Mouse (Mus musculus) midbrain, embryonic 15.5 days (tissue): ENCODE results near the gene Als2. TPM values are rescaled to one million over a fixed set of nuclear protein-coding genes. Genes with fewer than 3 reads are reported as not detected.

Experiments used
- ATAC-seq: fragments of 200-750 bp; cut with Nextera tagmentation; replicated peaks from 2 replicates; pipeline ENCODE4 v1.8.0; 2017; ENCODE audit warnings: moderate TSS enrichment
- H3K27ac ChIP-seq: fragments of 300-500 bp; sonication (generic); 2 replicates; pipeline ENCODE4 v1.5.1; 2015; ENCODE audit warnings: mild to moderate bottlenecking, inconsistent platforms
- H3K27me3 ChIP-seq: fragments of 300-500 bp; sonication (generic); replicated peaks from 2 replicates; pipeline ENCODE4 v1.6.1; 2015; ENCODE audit warnings: inconsistent platforms
- H3K36me3 ChIP-seq: fragments of 300-500 bp; sonication (generic); replicated peaks from 2 replicates; pipeline ENCODE4 v1.6.1; 2015; ENCODE audit warnings: inconsistent platforms
- H3K4me1 ChIP-seq: fragments of 300-500 bp; sonication (generic); 2 replicates; pipeline ENCODE4 v1.6.1; 2015; ENCODE audit warnings: inconsistent platforms
- H3K4me2 ChIP-seq: fragments of 300-500 bp; sonication (generic); 2 replicates; pipeline ENCODE4 v1.6.1; 2015; ENCODE audit warnings: inconsistent platforms, mild to moderate bottlenecking, moderate library complexity
- H3K4me3 ChIP-seq: fragments of 300-500 bp; sonication (generic); 2 replicates; pipeline ENCODE4 v1.5.1; 2015; ENCODE audit warnings: mild to moderate bottlenecking, inconsistent platforms
- H3K9ac ChIP-seq: fragments of 300-500 bp; sonication (generic); 2 replicates; pipeline ENCODE4 v1.6.1; 2015; ENCODE audit warnings: mild to moderate bottlenecking, inconsistent platforms
- H3K9me3 ChIP-seq: fragments of 300-500 bp; sonication (generic); 2 replicates; pipeline ENCODE4 v1.6.1; 2016; ENCODE audit warnings: inconsistent platforms
- WGBS: fragments of 180-500 bp; shearing (Covaris S2); methylation state at CpG from one replicate; pipeline ENCODE4 v1.1.7; 2015; ENCODE audit warnings: mixed read lengths; 5-methylcytosine and 5-hydroxymethylcytosine counted together
- polyA plus RNA-seq: library from polyadenylated mRNA; unstranded; fragments of >200 nt; fragmentation: Nextera tagmentation; extraction: Ambion mirVana; gene quantifications from 2 replicates; pipeline ENCODE4 v1.2.1, GENCODE M21; 2015

Als2 gene
- polyA plus RNA-seq, 1 experiment from 2014 or later, result 23.1 TPM

DNA sequence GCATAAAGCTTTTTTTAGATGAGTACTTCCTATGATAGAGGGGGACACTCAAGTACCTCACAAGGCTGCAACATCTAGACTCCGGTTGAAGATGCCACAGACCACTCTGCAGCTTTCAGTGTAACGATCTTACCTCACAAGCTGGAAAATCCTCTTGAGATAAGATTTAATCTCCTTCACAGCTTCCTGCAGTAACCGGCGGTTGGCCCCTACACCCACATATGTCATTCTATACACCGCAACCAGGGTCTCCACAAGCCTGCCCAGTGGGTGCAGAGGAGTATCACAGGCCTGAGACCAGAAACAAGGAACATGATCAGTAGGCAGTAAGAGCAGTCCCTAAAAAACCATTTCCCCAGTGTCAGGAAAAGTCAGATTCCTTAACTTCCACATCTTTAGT is 64.0 kb downstream of the Als2 start:
- H3K9ac ChIP-seq, result no peak overlapping the region
- peaks cover 26% of the 10 kb centered on the region for H3K36me3 ChIP-seq
- no peaks in the 10 kb centered on the region for H3K4me1 ChIP-seq
- WGBS, result 90% methylated on average over 5 of the region's 5 CpGs
- no peaks in the 10 kb centered on the region for H3K9me3 ChIP-seq
- ATAC-seq, result no peak
- H3K27ac ChIP-seq, result no peak overlapping the region
- H3K4me2 ChIP-seq, result no peak overlapping the region
- H3K27me3 ChIP-seq, result no peaks in the 10 kb centered on the region
- H3K4me3 ChIP-seq, result no peak overlapping the region

DNA sequence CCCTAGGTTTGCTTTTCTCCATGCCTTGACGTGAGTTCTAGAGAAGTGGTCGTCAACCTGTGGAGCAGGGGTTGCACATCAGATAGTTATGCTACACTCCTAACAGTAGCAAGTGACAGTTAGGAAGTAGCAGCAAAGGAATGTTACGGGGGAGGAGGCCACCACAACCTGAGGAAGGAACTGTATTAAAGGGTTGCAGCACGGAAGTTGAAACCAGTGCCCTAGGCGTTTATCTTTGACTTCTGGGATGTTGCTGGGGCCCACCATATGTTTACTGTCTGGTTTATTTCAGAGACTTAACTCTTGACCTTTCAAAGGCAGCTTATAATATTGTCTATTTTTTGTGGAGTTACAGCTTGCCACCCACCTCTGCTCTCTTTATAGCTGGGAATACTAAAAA is 65.2 kb downstream of the Als2 start:
- ATAC-seq, result no peak
- H3K4me1 ChIP-seq, result no peaks in the 10 kb centered on the region
- no peak overlapping the region for H3K4me2 ChIP-seq
- no peak overlapping the region for H3K4me3 ChIP-seq
- no peaks in the 10 kb centered on the region for H3K9me3 ChIP-seq
- WGBS, result 87% methylated on average over 5 of the region's 5 CpGs
- H3K27ac ChIP-seq, result no peak overlapping the region
- no peaks in the 10 kb centered on the region for H3K27me3 ChIP-seq
- no peak overlapping the region for H3K9ac ChIP-seq
- H3K36me3 ChIP-seq, result peaks cover 31% of the 10 kb centered on the region

DNA sequence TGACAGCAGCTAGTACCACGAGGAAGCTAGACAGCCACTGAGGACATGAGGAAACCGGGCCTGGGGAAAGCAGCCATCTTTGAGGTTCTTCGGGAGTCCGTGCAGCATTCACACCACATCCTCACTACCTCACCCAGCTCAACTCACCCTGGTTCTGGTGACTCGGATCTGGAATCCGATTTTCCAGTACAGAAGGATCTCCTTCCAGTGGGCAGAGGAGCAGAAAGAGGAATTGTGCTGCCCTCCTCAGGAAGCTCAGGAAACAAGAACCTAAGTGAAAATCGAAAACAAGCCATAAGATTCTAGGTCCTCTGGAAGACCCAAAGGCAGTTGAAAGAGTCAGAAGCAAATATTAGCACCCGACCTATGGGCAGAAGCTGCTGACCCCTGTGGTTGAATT is 66.7 kb downstream of the Als2 start:
- Histone ChIP-seq H3K4me1 (no peaks in the 10 kb centered on the region), H3K9ac (no peak overlapping the region), H3K27me3 (no peaks in the 10 kb centered on the region), H3K4me2 (no peak overlapping the region), H3K9me3 (no peaks in the 10 kb centered on the region), H3K36me3 (peaks cover 35% of the 10 kb centered on the region), H3K27ac (no peak overlapping the region), H3K4me3 (no peak overlapping the region)
- WGBS, result 76% methylated on average over 8 of the region's 8 CpGs
- ATAC-seq, result no peak

DNA sequence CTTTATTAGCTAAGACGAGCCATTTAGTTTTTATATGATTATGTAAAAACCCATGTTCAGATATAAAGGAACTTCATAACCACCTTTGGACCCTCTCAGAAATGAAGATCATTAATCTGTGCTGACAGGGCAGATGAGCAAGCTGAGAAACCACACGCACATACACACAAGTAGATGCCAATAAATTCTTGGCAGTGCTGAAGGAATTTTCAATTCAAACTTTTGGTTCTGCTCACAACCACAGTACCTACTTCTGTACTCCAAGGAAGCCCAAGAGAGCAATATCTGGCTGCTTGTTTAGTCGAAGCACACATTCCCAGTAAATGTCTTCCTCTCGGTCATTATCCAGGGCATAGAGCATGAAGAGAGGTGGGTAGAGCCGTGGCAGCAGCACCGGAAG is 67.4 kb downstream of the Als2 start:
- no peak overlapping the region for H3K9ac ChIP-seq
- no peaks in the 10 kb centered on the region for H3K27me3 ChIP-seq
- no peak overlapping the region for H3K4me2 ChIP-seq
- WGBS, result 94% methylated on average over 6 of the region's 6 CpGs
- no peak for ATAC-seq
- H3K36me3 ChIP-seq, result peaks cover 35% of the 10 kb centered on the region
- H3K27ac ChIP-seq, result no peak overlapping the region
- no peaks in the 10 kb centered on the region for H3K4me1 ChIP-seq
- no peak overlapping the region for H3K4me3 ChIP-seq
- H3K9me3 ChIP-seq, result no peaks in the 10 kb centered on the region

DNA sequence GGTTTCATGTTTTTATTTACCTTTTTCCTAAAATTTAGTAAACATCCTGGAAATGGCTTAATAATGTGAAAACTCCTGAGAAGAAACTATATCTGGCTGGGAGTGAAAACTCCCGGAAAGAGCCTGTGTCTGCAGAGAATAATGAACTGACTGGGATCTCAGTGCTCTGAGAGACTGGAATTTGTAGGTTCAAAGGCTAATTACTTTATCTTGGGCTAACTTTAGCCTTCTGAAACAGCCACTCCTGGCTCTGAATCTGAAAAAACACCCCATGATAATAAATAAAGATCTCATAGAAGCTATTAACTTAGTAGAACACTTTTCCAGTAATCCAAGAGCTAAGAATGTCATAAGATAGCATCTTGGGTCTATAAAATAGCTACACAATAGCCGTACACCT is 68.5 kb downstream of the Als2 start:
- H3K4me2 ChIP-seq, result no peak overlapping the region
- H3K4me3 ChIP-seq, result no peak overlapping the region
- no peak for ATAC-seq
- H3K27ac ChIP-seq, result no peak overlapping the region
- H3K9me3 ChIP-seq, result no peaks in the 10 kb centered on the region
- whole genome bisulfite sequencing, result 96% methylated on average over 2 of the region's 2 CpGs
- H3K4me1 ChIP-seq, result no peaks in the 10 kb centered on the region
- no peaks in the 10 kb centered on the region for H3K27me3 ChIP-seq
- H3K9ac ChIP-seq, result no peak overlapping the region
- peaks cover 35% of the 10 kb centered on the region for H3K36me3 ChIP-seq

DNA sequence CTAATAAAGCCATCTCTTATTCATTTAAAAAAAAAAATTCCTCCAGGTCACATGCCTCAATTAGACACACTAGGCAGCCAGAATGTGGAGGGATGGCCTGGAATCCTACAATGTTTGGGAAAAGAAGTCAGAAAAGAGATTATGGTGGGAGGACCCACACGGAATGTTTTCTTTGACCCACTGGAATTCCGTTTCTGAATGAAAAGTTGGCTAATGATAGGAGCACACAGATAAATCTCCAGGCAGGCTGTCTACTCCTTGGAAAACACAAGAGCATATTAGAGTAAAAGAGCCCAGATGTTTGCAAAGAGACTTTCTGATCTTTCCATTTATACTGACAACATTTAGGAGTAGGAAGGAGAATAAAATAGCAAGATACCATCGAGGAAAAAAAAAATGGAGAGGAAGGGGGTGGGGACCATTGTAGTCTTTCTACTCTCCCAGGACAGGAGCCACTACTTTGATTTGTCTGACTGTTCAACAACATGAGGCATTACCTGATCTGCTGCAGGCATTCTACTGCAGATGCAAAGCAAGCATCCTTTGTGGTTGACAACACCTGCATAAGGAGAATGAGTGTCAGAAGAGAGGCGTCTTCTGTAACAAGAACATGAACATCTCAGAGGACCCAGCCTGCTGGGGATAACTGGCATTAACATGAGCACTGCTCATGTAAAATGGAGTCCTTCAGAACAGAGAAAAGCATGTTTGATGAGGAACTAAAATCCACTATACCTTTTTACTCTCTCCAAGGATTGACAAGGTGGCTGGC is 69.2 kb downstream of the Als2 start:
- no peak for ATAC-seq
- no peak overlapping the region for H3K27ac ChIP-seq
- H3K27me3 ChIP-seq, result no peaks in the 10 kb centered on the region
- 84% methylated on average over 4 of the region's 4 CpGs for WGBS
- peaks cover 35% of the 10 kb centered on the region for H3K36me3 ChIP-seq
- H3K4me1 ChIP-seq, result peaks cover 6% of the 10 kb centered on the region; the same call in 1 of the 2 replicates
- no peak overlapping the region for H3K9ac ChIP-seq
- H3K9me3 ChIP-seq, result no peaks in the 10 kb centered on the region
- H3K4me2 ChIP-seq, result no peak overlapping the region
- no peak overlapping the region for H3K4me3 ChIP-seq

DNA sequence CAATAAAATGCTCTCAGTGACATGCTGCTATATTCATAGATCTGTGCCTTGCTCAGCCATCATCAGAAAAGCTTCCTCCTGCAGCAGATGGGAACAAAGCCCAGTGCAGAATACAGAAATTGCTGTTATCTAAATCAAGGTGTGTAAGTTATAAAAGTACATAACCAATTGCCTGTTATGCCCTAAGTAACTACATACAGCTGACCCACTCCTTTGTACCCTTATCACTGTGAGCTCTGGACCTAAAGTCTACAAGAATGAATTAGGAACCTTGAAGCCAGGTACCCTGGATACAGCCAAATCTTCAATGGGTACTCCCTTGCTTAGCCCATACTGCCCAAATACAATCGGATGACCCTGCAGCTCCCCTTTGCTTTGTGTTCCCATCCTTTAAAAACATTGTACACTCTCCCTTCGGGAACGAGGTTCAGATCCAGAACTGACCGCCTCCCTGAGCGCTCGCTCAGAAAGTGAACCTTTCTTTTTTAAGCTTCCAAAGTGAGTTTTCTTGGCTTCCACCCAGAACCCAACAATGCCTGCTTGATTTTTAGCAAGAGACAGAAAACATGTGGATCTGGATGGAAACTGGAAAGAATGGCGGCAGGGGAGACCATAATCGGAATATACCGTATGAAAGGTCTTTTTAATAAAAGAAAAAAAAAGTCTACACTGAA is 70.7 kb downstream of the Als2 start:
- no peaks in the 10 kb centered on the region for H3K9me3 ChIP-seq
- peaks cover 6% of the 10 kb centered on the region; the same call in 1 of the 2 replicates for H3K4me1 ChIP-seq
- H3K9ac ChIP-seq, result no peak overlapping the region
- 88% methylated on average over 9 of the region's 9 CpGs for WGBS
- H3K36me3 ChIP-seq, result peaks cover 23% of the 10 kb centered on the region
- H3K27ac ChIP-seq, result no peak overlapping the region
- no peak for ATAC-seq
- H3K27me3 ChIP-seq, result no peaks in the 10 kb centered on the region
- no peak overlapping the region for H3K4me2 ChIP-seq
- no peak overlapping the region for H3K4me3 ChIP-seq

DNA sequence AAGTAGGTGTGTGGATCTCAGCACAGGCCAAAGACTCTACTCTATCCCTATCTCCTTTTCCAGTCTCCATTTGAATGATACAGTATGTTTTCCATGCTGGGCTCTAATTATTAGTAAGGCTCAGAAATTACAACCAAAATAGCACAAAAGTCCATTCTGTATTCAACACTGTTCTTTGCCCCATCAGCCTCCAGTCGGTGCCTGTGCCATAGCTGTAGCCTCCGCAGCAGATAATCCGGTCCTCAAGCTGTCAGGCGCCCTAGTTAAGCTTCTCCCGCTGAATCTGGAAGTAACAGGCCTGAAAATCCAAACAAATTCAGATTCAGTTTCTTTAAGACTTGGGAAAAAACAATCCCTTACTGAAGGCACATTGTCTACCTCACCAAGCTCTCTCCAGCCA is 73.1 kb downstream of the Als2 start:
- no peak overlapping the region for H3K4me3 ChIP-seq
- 24% methylated on average over 5 of the region's 5 CpGs for WGBS
- H3K27ac ChIP-seq, result no peak overlapping the region
- no peaks in the 10 kb centered on the region for H3K27me3 ChIP-seq
- no peak overlapping the region for H3K9ac ChIP-seq
- no peak for ATAC-seq
- peaks cover 6% of the 10 kb centered on the region; the same call in 1 of the 2 replicates for H3K4me1 ChIP-seq
- no peak overlapping the region for H3K4me2 ChIP-seq
- H3K36me3 ChIP-seq, result peaks cover 18% of the 10 kb centered on the region
- H3K9me3 ChIP-seq, result no peaks in the 10 kb centered on the region

DNA sequence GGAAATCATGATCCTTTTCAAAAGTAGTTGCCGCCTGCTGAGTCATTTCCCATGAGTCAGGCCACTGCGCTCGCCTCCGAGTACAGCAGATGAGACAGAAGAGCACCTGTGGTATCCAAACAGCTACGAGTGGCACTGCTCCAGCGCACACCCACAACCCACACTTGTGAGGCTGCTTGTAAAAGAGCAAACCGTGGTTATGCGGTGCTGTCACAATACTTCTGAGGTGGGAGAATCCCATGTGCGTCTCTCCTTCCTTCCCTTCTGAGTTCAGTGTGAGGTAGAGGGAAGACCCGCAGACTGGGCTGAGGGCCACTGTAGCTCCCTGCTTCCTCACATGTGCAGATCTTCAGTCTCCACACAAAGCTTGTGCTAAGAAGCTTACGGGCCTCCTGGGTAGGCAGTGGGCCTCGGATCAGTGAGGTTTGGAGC is 74.0 kb downstream of the Als2 start, which contains the start of gene Mpp4:
TSS of gene Mpp4 (minus strand) at position 360 of the 432 bp plus-strand sequence.
- no peak for ATAC-seq
- WGBS, result 25% methylated on average over 12 of the region's 12 CpGs
- no peaks in the 10 kb centered on the region for H3K27me3 ChIP-seq

DNA sequence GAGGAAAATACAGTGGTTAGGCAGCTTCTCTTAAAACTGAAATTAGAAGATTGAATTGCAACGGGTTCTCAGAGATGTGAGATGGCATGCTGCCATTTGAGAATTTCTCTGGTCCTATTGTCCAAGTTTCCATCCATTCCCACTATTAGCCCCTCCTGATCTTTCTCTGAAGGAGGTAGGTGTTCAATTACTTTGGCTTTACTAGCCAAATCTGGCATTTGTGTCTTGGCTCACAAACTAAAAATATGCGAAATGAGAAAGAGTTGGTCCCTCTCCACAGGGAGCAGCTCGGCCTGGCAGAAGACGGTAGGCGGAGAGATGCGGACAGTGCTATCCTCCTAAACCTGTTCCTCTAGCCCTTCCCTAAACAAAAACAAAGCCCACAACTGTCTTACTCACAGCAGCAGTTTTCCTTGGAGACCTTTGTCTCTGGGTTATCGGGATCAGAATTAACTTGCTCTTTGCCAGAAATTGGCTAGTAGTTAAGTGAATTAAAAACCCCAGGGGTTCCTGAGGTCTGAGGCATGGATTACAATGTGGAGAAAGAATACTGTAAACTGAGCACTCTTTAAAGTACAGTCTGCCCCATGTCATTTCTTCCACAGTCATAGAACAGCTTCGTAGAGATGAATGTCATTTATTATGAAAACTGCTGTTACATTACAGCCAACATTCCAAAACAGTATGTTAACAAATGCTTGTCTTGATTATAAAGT is 74.6 kb downstream of the Als2 start:
- Histone ChIP-seq H3K4me2 (no peak overlapping the region), H3K9ac (no peak overlapping the region), H3K4me3 (no peak overlapping the region), H3K27ac (no peak overlapping the region), H3K9me3 (no peaks in the 10 kb centered on the region), H3K36me3 (peaks cover 13% of the 10 kb centered on the region), H3K4me1 (peaks cover 6% of the 10 kb centered on the region; the same call in 1 of the 2 replicates), H3K27me3 (no peaks in the 10 kb centered on the region)
- ATAC-seq, result no peak
- WGBS, result 39% methylated on average over 8 of the region's 8 CpGs

More for the DNA sequence above, 74.0 kb downstream of the Als2 start, which contains the start of gene Mpp4:
- Histone ChIP-seq H3K9ac (no peak within 1 kb of the TSS), H3K9me3 (no peaks in the 10 kb centered on the region), H3K4me2 (no peak within 1 kb of the TSS), H3K4me1 (peaks cover 6% of the 10 kb centered on the region; the same call in 1 of the 2 replicates), H3K36me3 (peaks cover 18% of the 10 kb centered on the region), H3K27ac (no peak within 1 kb of the TSS), H3K4me3 (no peak within 1 kb of the TSS)

DNA sequence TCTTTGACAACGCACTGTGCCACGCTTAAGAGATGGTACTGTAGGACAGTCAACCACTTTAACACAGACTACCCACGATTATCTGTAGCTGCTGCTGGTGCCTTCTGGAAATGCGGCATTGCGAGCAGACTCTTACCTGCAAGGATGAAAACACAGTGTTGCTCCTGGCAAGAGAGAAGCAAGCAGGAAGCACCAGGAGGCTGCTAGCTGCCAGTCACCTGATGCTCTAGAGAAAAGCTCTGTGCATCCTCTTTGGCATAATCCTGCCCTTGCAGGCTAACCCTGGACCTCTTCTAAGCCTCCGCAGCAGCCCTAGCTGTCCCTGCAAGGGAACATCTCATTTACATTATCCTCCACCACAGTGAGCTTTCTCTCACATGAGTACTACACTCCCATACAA is 75.6 kb downstream of the Als2 start:
- ATAC-seq, result no peak
- no peak overlapping the region for H3K4me2 ChIP-seq
- H3K36me3 ChIP-seq, result peaks cover 7% of the 10 kb centered on the region; the same call in 1 of the 2 replicates
- H3K4me3 ChIP-seq, result no peak overlapping the region
- H3K4me1 ChIP-seq, result peaks cover 6% of the 10 kb centered on the region; the same call in 1 of the 2 replicates
- WGBS, result 67% methylated on average over 6 of the region's 6 CpGs
- no peak overlapping the region for H3K9ac ChIP-seq
- no peak overlapping the region for H3K27ac ChIP-seq
- H3K9me3 ChIP-seq, result no peaks in the 10 kb centered on the region
- no peaks in the 10 kb centered on the region for H3K27me3 ChIP-seq

DNA sequence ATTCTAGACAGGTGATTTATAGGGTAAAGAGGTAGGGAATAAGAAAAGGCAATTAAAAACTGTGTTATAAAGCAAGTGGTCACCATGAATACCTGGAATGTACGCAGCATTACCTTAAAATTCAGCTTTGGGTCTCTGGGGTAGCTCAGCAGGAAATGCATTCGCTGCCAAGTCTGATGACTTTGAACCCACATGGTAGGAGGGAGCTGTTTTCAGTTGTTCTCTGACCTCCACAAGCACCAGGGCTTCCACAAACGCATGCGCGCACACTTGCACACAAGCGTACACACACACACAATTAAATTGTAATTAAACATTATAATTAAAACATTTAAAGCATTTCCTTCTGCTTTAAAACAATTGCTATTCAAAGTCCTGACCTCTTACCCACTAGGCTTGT is 76.2 kb downstream of the Als2 start:
- Histone ChIP-seq H3K4me1 (peaks cover 6% of the 10 kb centered on the region; the same call in 1 of the 2 replicates), H3K27ac (no peak overlapping the region), H3K9ac (no peak overlapping the region), H3K36me3 (peaks cover 5% of the 10 kb centered on the region; the same call in 1 of the 2 replicates), H3K27me3 (no peaks in the 10 kb centered on the region), H3K4me2 (no peak overlapping the region), H3K4me3 (no peak overlapping the region), H3K9me3 (no peaks in the 10 kb centered on the region)
- no peak for ATAC-seq
- 79% methylated on average over 6 of the region's 6 CpGs for WGBS
